Mouse (Mus musculus): ENCODE results near the gene Smc2. TPM values are rescaled to one million over a fixed set of nuclear protein-coding genes. Genes with fewer than 3 reads are reported as not detected.
"Not testable (repeated sequence)": the region's sequence is repeated elsewhere in the genome, so short reads cannot be mapped to it uniquely, and the experiment has no call there.

Gene Smc2
- total and polyA plus RNA-seq, 2 experiments from 2014 or later, result 15.8 to 34.8 TPM

DNA sequence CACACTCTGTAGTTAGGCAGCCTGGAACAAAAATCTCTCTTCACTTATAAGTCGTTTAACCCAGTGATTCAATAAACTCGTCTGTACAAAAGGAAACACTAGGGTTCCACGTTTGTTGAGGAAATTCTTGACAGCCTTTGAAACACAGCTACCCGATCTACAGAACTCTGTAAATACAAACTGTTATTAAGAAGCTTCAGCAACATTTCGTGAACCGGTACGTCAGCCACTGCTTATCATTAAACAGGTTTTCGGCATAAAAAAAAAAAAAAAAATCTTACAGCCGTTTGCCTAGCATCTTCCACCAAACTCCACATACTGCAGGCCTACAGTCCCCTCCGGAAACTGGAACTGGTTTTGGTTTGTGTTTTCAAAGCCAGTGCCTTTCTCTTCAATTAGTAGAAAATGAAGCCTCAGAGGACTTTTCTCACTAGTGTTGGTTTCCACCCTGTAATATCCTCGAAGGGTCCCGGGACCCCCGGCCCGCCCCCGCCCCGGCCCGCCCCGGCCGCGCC is 615 bp upstream of the Smc2 start:
- H3K4me3 ChIP-seq (ENCODE audit: low read depth, low read length), result peak overlapping the region; percentile 75
- peak overlapping the region; percentile 88 for H3K4me2 ChIP-seq (ENCODE audit: low read depth, low read length, poor library complexity, severe bottlenecking)
- no peaks in the 10 kb centered on the region for H3K36me3 ChIP-seq (ENCODE audit: insufficient read depth, low read length)
- TF ChIP-seq CTCF (IDR thresholded peaks at IDR 0.05), result no peak
- no peaks in the 10 kb centered on the region for H3K4me1 ChIP-seq (ENCODE audit: insufficient read depth, low read length)
- H3K9ac ChIP-seq (replicated peaks; ENCODE audit: low read length, poor library complexity, severe bottlenecking), result peak overlapping the region; percentile 72
- H3K27ac ChIP-seq (ENCODE audit: low read depth, low read length), result peak overlapping the region; percentile 90
- no peaks in the 10 kb centered on the region for H3K9me3 ChIP-seq (ENCODE audit: low read length)
- WGBS, result under 1% methylated on average over 20 of the region's 20 CpGs
- ATAC-seq (ENCODE audit: low FRiP score) (peak; percentile 72; the same call in 1 of the 2 replicates), DNase-seq (ENCODE audit: low spot score) (no peak)
- H3K27me3 ChIP-seq (ENCODE audit: insufficient read depth, low read length), result no peaks in the 10 kb centered on the region

DNA sequence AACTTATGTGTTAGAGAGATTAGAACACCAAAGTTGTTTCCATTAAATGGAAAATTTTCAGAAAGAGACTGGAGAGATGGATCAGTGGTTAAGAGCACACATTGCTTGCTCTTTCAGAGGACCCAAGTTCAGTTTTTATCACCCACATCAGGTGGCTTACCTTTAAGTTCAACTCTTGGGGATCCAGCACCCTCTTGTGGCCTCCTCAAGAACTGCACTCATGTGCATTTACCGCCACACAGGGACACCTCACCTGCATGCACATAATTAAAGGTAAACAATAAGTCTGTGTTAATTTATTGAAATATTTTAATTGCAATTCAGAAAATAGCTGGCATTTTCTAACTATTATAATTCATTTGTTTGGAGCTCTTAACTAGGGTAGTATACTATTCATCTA is 20.7 kb downstream of the Smc2 start:
- no peak overlapping the region for H3K27ac ChIP-seq (ENCODE audit: low read depth, low read length)
- no peaks in the 10 kb centered on the region for H3K4me1 ChIP-seq (ENCODE audit: insufficient read depth, low read length)
- WGBS, result 100% methylated on average over 1 of the region's 1 CpGs
- peaks cover 2% of the 10 kb centered on the region for H3K36me3 ChIP-seq (ENCODE audit: insufficient read depth, low read length)
- DNase-seq (ENCODE audit: low spot score) (no peak), ATAC-seq (ENCODE audit: low FRiP score) (no peak)
- H3K4me3 ChIP-seq (ENCODE audit: low read depth, low read length), result no peak overlapping the region
- no peaks in the 10 kb centered on the region for H3K27me3 ChIP-seq (ENCODE audit: insufficient read depth, low read length)
- H3K4me2 ChIP-seq (ENCODE audit: low read depth, low read length, poor library complexity, severe bottlenecking), result no peak overlapping the region
- H3K9ac ChIP-seq (replicated peaks; ENCODE audit: low read length, poor library complexity, severe bottlenecking), result no peak overlapping the region
- H3K9me3 ChIP-seq (ENCODE audit: low read length), result no peaks in the 10 kb centered on the region
- peak; percentile 57 for TF ChIP-seq CTCF (IDR thresholded peaks at IDR 0.05)

DNA sequence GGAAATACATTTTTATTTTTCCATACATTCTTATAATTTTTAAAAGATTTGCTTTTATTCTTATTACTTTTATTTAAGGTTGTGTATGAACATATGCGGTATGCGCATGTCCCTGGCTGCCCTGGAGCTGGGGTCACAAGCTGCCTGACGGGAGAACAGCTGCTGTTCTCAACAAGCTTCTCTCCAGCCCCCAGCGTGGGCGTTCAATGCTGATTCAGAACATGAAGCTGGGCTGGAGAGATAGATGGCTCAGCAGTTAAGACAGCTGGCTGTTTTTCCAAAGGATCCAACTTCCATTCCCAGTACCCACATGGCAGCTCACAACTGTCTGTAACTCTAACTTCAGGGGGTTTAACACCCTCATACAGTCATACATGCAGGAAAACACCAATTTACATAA is 22.3 kb downstream of the Smc2 start:
- ATAC-seq (ENCODE audit: low FRiP score) (no peak), DNase-seq (ENCODE audit: low spot score) (no peak)
- Histone ChIP-seq H3K9me3 (ENCODE audit: low read length) (no peaks in the 10 kb centered on the region), H3K27me3 (ENCODE audit: insufficient read depth, low read length) (no peaks in the 10 kb centered on the region), H3K4me1 (ENCODE audit: insufficient read depth, low read length) (no peaks in the 10 kb centered on the region), H3K4me3 (ENCODE audit: low read depth, low read length) (no peak overlapping the region), H3K36me3 (ENCODE audit: insufficient read depth, low read length) (no peaks in the 10 kb centered on the region; the same call in 1 of the 2 replicates), H3K27ac (ENCODE audit: low read depth, low read length) (no peak overlapping the region), H3K4me2 (ENCODE audit: low read depth, low read length, poor library complexity, severe bottlenecking) (no peak overlapping the region), H3K9ac (replicated peaks; ENCODE audit: low read length, poor library complexity, severe bottlenecking) (no peak overlapping the region)
- no peak for TF ChIP-seq CTCF (IDR thresholded peaks at IDR 0.05)
- WGBS, result 91% methylated on average over 5 of the region's 5 CpGs

DNA sequence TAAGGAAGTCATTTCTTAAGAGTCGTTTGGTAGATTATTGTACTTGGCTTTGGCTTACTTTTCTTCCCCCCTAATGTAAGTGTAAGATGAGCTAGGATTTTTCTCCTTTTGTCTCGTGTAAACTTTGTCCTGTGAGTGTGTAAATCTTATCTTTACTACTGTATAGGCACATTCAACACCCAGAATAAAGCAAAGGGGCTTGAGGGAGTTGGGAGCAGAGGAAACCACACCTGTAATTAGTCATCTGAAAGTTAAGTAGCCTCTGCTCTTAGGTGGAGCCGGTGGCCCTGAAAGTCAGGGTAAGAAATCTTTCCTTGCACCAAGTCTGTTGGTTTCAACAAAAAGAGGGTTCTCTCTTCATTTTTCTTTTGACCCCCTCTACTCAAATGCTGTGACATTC is 34.4 kb downstream of the Smc2 start:
- Histone ChIP-seq H3K4me2 (ENCODE audit: low read depth, low read length, poor library complexity, severe bottlenecking) (no peak overlapping the region), H3K36me3 (ENCODE audit: insufficient read depth, low read length) (no peaks in the 10 kb centered on the region), H3K9ac (replicated peaks; ENCODE audit: low read length, poor library complexity, severe bottlenecking) (no peak overlapping the region), H3K4me3 (ENCODE audit: low read depth, low read length) (no peak overlapping the region), H3K27me3 (ENCODE audit: insufficient read depth, low read length) (no peaks in the 10 kb centered on the region), H3K4me1 (ENCODE audit: insufficient read depth, low read length) (no peaks in the 10 kb centered on the region), H3K9me3 (ENCODE audit: low read length) (no peaks in the 10 kb centered on the region), H3K27ac (ENCODE audit: low read depth, low read length) (no peak overlapping the region)
- no peak for ATAC-seq (ENCODE audit: low FRiP score)
- WGBS, result 89% methylated on average over 3 of the region's 3 CpGs
- DNase-seq (ENCODE audit: low spot score), result no peak
- TF ChIP-seq CTCF (IDR thresholded peaks at IDR 0.05), result no peak

- TF ChIP-seq CTCF (IDR thresholded peaks at IDR 0.05), result no peak
- no peak overlapping the region for H3K4me2 ChIP-seq (ENCODE audit: low read depth, low read length, poor library complexity, severe bottlenecking)
- DNase-seq (ENCODE audit: low spot score) (no peak), ATAC-seq (ENCODE audit: low FRiP score) (no peak)
- no peaks in the 10 kb centered on the region for H3K27me3 ChIP-seq (ENCODE audit: insufficient read depth, low read length)
- no peak overlapping the region for H3K27ac ChIP-seq (ENCODE audit: low read depth, low read length)
- H3K36me3 ChIP-seq (ENCODE audit: insufficient read depth, low read length), result no peaks in the 10 kb centered on the region
- no peaks in the 10 kb centered on the region for H3K4me1 ChIP-seq (ENCODE audit: insufficient read depth, low read length)
- no peak overlapping the region for H3K9ac ChIP-seq (replicated peaks; ENCODE audit: low read length, poor library complexity, severe bottlenecking)
- 92% methylated on average over 4 of the region's 4 CpGs for WGBS
- no peaks in the 10 kb centered on the region for H3K9me3 ChIP-seq (ENCODE audit: low read length)
- no peak overlapping the region for H3K4me3 ChIP-seq (ENCODE audit: low read depth, low read length)
Measured at GRCm38 (mm10) chr4:52487486-52487885, 48.4 kb downstream of the Smc2 start.

- not testable (repeated sequence) for H3K4me3 ChIP-seq (ENCODE audit: low read depth, low read length); H3K4me2 ChIP-seq (ENCODE audit: low read depth, low read length, poor library complexity, severe bottlenecking); DNase-seq (ENCODE audit: low spot score); H3K4me1 ChIP-seq (ENCODE audit: insufficient read depth, low read length); H3K36me3 ChIP-seq (ENCODE audit: insufficient read depth, low read length); H3K9ac ChIP-seq (replicated peaks; ENCODE audit: low read length, poor library complexity, severe bottlenecking); ATAC-seq (ENCODE audit: low FRiP score); H3K27ac ChIP-seq (ENCODE audit: low read depth, low read length); H3K27me3 ChIP-seq (ENCODE audit: insufficient read depth, low read length); H3K9me3 ChIP-seq (ENCODE audit: low read length)
- WGBS, result 96% methylated on average over 10 of the region's 10 CpGs
Measured at GRCm38 (mm10) chr4:52497144-52497543, 58.1 kb downstream of the Smc2 start, which contains the start of gene Vma21-ps. TSS of gene Vma21-ps (minus strand) at chr4:52497244.

Measured in midbrain, postnatal 0 days (tissue).